Mouse (Mus musculus) CD4-positive naive resting alpha-beta T cell, adult 76 days (primary cell): ENCODE results near the gene Cbx5. TPM values are rescaled to one million over a fixed set of nuclear protein-coding genes. Genes with fewer than 3 reads are reported as not detected.

Experiments
- total RNA-seq: library from RNA; stranded (reverse); gene quantifications from one replicate; pipeline ENCODE4 v1.2.4, GENCODE M21; 2023

Cbx5 gene
- 24.0 TPM for total RNA-seq

GRCm38 (mm10) chr15:103239685-103240159, at the start of gene Cbx5:
Cbx5 (minus strand) TSS chr15:103239816.

DNA sequence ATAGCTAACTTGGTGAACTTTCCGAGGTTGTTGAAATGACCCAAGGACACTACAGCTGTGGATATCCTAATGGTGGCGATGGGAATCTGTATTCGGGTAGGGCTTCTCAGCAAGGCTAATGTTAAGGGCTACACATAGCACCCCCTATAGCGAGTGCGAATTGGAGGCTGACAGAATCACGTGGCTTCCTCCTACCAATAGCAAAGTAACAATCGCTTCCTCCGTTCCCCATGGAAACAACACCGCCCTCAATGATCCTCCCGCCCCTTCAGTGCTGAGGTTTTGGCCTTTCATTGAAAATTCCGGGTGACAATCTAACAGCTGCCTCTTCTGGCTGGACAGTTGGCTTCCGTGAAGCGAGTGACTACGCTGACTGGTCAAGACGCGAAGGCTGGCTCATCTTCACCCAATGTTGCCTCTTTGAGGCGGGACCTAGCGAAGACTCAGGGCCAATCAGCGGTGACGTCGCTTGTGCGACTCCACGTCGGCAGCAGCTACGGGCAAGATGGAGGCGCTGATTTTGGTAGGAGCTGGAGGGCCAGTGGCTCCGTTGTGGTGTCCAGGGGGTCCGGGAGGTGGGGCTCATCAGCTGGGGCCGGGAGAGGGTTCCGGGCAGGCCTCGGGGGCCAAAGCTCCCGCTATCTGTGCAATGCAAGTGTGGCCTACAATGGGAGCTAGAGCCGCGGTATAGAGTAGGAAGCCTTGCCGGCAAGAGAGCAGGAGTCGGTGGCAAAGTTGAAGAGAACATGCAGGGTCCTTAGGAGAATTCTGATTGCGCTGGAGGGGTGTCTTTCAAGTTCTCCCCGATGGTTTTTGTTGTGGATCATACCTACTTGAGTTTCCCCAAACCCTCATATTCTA, 33.0 kb upstream of the Cbx5 start, which contains the start of gene Copz1:
Copz1 (plus strand) TSS at position 296 of the 861 bp plus-strand sequence.

GRCm38 (mm10) chr15:103257790-103258728, 18.4 kb upstream of the Cbx5 start, which contains the start of gene Nfe2:
Nfe2 (minus strand) TSS chr15:103258403.

DNA sequence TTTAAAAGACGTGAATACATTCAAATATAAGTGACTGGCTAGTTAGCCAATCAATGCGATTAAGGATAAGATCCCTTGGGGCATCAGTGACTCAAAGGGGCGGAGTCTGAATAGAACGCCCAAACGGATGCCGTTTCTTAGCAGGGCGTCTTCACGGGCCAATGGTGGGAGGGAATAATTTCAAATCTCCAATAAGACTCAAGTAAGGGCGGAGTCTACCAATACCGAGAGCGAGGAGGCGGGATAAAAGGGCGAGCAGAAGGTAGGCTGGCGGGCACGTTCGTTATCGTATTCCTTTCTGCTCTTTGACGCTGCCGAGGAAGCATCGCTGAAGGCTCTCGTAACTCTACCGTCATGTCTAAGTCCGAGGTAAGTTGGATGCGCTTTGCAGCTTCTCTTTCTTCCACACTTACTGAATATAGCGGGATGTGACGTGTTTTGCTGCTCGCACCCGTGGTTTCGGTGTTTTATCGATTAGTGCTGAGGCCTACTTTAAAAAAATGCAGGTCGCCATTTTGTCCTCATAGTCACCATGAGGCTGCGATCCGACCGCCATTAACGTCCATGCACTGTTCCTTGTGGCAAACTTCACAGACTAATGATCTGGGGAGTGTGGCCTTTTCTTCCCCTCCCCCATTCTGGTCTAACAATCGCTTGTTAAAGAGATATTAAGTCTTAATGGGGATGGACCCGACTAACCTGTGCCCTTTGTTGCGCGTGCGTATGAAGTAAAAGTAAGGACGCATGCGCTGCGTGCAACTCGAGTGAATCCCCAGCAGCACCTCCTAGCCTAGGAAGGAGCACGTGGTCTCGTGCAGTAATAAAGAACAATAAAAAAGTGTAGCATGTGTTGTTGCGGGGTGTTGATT, 778 bp upstream of the Cbx5 start, which contains the start of gene Hnrnpa1:
Hnrnpa1 (plus strand) TSS at position 273 of the 869 bp plus-strand sequence.

DNA sequence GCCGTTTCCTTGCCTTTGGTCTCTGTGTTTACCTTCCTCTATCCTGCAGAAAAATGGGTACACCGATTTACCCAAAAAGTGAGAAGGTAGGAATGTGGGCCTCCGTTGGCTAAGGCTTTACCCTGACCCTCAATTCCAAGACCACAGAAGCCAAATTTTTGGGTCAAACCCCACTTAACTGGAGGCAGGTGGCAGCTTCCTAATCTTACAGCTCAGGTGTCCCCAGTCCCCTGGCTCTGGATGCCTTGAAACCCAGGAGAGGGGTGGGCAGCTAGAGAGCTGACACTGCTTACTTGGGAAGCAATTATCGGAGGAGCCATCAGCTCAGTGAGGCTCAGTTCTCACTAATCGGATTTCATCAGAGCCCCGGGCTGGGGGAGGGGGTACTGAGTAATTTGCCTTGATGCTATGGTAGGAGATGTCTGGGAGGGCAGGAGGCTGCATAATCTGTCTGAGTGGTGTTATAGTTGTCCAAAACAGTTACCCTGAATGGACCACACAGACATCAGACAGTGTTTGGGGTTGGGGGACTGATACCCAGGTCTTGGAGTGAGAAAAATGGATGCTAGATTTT, 72.5 kb downstream of the Cbx5 start, which contains the start of gene Smug1:
Smug1 (minus strand) TSS at position 51 of the 574 bp plus-strand sequence.

Other genes with a start within 250 kb of the Cbx5 start
- gene Hoxc8, start 249.2 kb downstream of the Cbx5 start, total RNA-seq, result not detected
- gene Hoxc6, start 241.6 kb downstream of the Cbx5 start, total RNA-seq, result not detected
- not detected for gene Hoxc4, start 220.9 kb downstream of the Cbx5 start, total RNA-seq
- 6.0 TPM for gene Smug1, start 72.7 kb downstream of the Cbx5 start, total RNA-seq
- 659 TPM for gene Hnrnpa1, start 616 bp upstream of the Cbx5 start, total RNA-seq
- 1.4 TPM for gene Nfe2, start 18.6 kb upstream of the Cbx5 start, total RNA-seq
- gene Copz1, start 32.9 kb upstream of the Cbx5 start, total RNA-seq, result 73.4 TPM
- not detected for gene Gpr84, start 70.8 kb upstream of the Cbx5 start, total RNA-seq
- 2.4 TPM for gene Zfp385a, start 100.3 kb upstream of the Cbx5 start, total RNA-seq
- gene Itga5, start 126.9 kb upstream of the Cbx5 start, total RNA-seq, result 2.1 TPM
- not detected for gene Gtsf1, start 190.7 kb upstream of the Cbx5 start, total RNA-seq
- gene Gtsf2, start 208.7 kb upstream of the Cbx5 start, total RNA-seq, result not detected
- 147 TPM for gene Nckap1l, start 214.0 kb upstream of the Cbx5 start, total RNA-seq